Mouse (Mus musculus): ENCODE measurements around the gene 1700008O03Rik. TPM values are rescaled to one million over a fixed set of nuclear protein-coding genes. Genes with fewer than 3 reads are reported as not detected.

The 1700008O03Rik gene
- 0.48 and 0.99 TPM in 2 replicates for polyA plus RNA-seq (2015; fragmentation: Nextera tagmentation; extraction: Ambion mirVana)

- Histone ChIP-seq H3K9ac (peak within 1 kb of the TSS; percentile 46), H3K9me3 (no peaks in the 10 kb centered on the region), H3K27ac (no peak within 1 kb of the TSS), H3K4me3 (replicated peaks) (peak within 1 kb of the TSS; percentile 44), H3K27me3 (replicated peaks) (peaks cover 24% of the 10 kb centered on the region), H3K36me3 (no peaks in the 10 kb centered on the region), H3K4me2 (replicated peaks) (peak within 1 kb of the TSS; percentile 94), H3K4me1 (replicated peaks) (peaks cover 4% of the 10 kb centered on the region; the same call in 1 of the 2 replicates)
- 77% methylated on average over 12 of the region's 12 CpGs for WGBS
- no peak for ATAC-seq
Observed at GRCm38 (mm10) chr7:44385720-44386119, at the start of gene 1700008O03Rik. Gene 1700008O03Rik, minus strand, starts transcription at chr7:44385820.

GRCm38 (mm10) chr7:44434089-44434488 is 48.5 kb upstream of the 1700008O03Rik start:
- Histone ChIP-seq H3K9ac (no peak overlapping the region), H3K4me1 (replicated peaks) (0 out of 2 replicates have a peak, but pooled peaks cover 5% of the 10 kb centered on the region), H3K9me3 (no peaks in the 10 kb centered on the region), H3K36me3 (no peaks in the 10 kb centered on the region), H3K4me3 (replicated peaks) (no peak overlapping the region), H3K27me3 (replicated peaks) (peaks cover 48% of the 10 kb centered on the region), H3K27ac (no peak overlapping the region), H3K4me2 (replicated peaks) (no peak overlapping the region)
- no peak for ATAC-seq
- WGBS = 63% methylated on average over 9 of the region's 9 CpGs

- Histone ChIP-seq H3K4me2 (replicated peaks) (no peak overlapping the region), H3K27me3 (replicated peaks) (peaks cover 51% of the 10 kb centered on the region), H3K27ac (no peak overlapping the region), H3K9ac (no peak overlapping the region), H3K4me1 (replicated peaks) (0 out of 2 replicates have a peak, but pooled peaks cover 6% of the 10 kb centered on the region), H3K4me3 (replicated peaks) (no peak overlapping the region), H3K36me3 (no peaks in the 10 kb centered on the region), H3K9me3 (no peaks in the 10 kb centered on the region)
- peak; percentile 73 for ATAC-seq
- 4% methylated on average over 7 of the region's 7 CpGs for WGBS
Observed at GRCm38 (mm10) chr7:44433371-44433770, 47.8 kb upstream of the 1700008O03Rik start.

- 78% methylated on average over 6 of the region's 6 CpGs for WGBS
- H3K27me3 ChIP-seq (replicated peaks) = peaks cover 52% of the 10 kb centered on the region
- no peaks in the 10 kb centered on the region for H3K36me3 ChIP-seq
- no peak overlapping the region for H3K4me3 ChIP-seq (replicated peaks)
- no peak overlapping the region for H3K9ac ChIP-seq
- no peaks in the 10 kb centered on the region for H3K9me3 ChIP-seq
- H3K4me1 ChIP-seq (replicated peaks) = 0 out of 2 replicates have a peak, but pooled peaks cover 11% of the 10 kb centered on the region
- no peak overlapping the region for H3K4me2 ChIP-seq (replicated peaks)
- ATAC-seq = no peak
- no peak overlapping the region for H3K27ac ChIP-seq
Observed at GRCm38 (mm10) chr7:44432550-44432949, 46.9 kb upstream of the 1700008O03Rik start.

- Histone ChIP-seq H3K9ac (0 out of 2 replicates have a peak overlapping the region, but pooled peaks have one; percentile 26), H3K36me3 (no peaks in the 10 kb centered on the region), H3K27ac (no peak overlapping the region), H3K4me3 (replicated peaks) (peak overlapping the region; percentile 51), H3K4me1 (replicated peaks) (0 out of 2 replicates have a peak, but pooled peaks cover 11% of the 10 kb centered on the region), H3K9me3 (no peaks in the 10 kb centered on the region), H3K4me2 (replicated peaks) (peak overlapping the region; percentile 83), H3K27me3 (replicated peaks) (peaks cover 60% of the 10 kb centered on the region)
- 3% methylated on average over 30 of the region's 32 CpGs for WGBS
- no peak for ATAC-seq
Observed at GRCm38 (mm10) chr7:44429534-44430488, 44.2 kb upstream of the 1700008O03Rik start.

- 0 out of 2 replicates have a peak, but pooled peaks have one; percentile 26 for ATAC-seq
- WGBS = under 1% methylated on average over 43 of the region's 69 CpGs
- H3K9ac ChIP-seq = peak within 1 kb of the TSS; percentile 34; the same call in 1 of the 2 replicates
Observed at GRCm38 (mm10) chr7:44428968-44429521, 43.4 kb upstream of the 1700008O03Rik start, which contains the start of gene Lrrc4b. Gene Lrrc4b, plus strand, starts transcription at chr7:44429018.

GRCm38 (mm10) chr7:44428171-44428950 is 42.7 kb upstream of the 1700008O03Rik start:
- Histone ChIP-seq H3K9ac (no peak overlapping the region), H3K9me3 (no peaks in the 10 kb centered on the region), H3K4me3 (replicated peaks) (peak overlapping the region; percentile 51), H3K27me3 (replicated peaks) (peaks cover 60% of the 10 kb centered on the region), H3K36me3 (no peaks in the 10 kb centered on the region), H3K4me2 (replicated peaks) (peak overlapping the region; percentile 83), H3K27ac (no peak overlapping the region), H3K4me1 (replicated peaks) (0 out of 2 replicates have a peak, but pooled peaks cover 11% of the 10 kb centered on the region)
- under 1% methylated on average over 16 of the region's 38 CpGs for WGBS
- 0 out of 2 replicates have a peak, but pooled peaks have one; percentile 36 for ATAC-seq

More at GRCm38 (mm10) chr7:44428968-44429521, 43.4 kb upstream of the 1700008O03Rik start, which contains the start of gene Lrrc4b:
- peaks cover 60% of the 10 kb centered on the region for H3K27me3 ChIP-seq (replicated peaks)
- H3K27ac ChIP-seq = no peak within 1 kb of the TSS
- 0 out of 2 replicates have a peak, but pooled peaks cover 11% of the 10 kb centered on the region for H3K4me1 ChIP-seq (replicated peaks)
- no peaks in the 10 kb centered on the region for H3K9me3 ChIP-seq
- peak within 1 kb of the TSS; percentile 83 for H3K4me2 ChIP-seq (replicated peaks)
- no peaks in the 10 kb centered on the region for H3K36me3 ChIP-seq
- H3K4me3 ChIP-seq (replicated peaks) = peak within 1 kb of the TSS; percentile 51

GRCm38 (mm10) chr7:44427666-44428065 is 42.0 kb upstream of the 1700008O03Rik start:
- no peak overlapping the region for H3K9ac ChIP-seq
- H3K4me3 ChIP-seq (replicated peaks) = no peak overlapping the region
- H3K4me2 ChIP-seq (replicated peaks) = peak overlapping the region; percentile 83
- 10% methylated on average over 8 of the region's 8 CpGs for WGBS
- no peak for ATAC-seq
- no peaks in the 10 kb centered on the region for H3K36me3 ChIP-seq
- peaks cover 59% of the 10 kb centered on the region for H3K27me3 ChIP-seq (replicated peaks)
- 0 out of 2 replicates have a peak, but pooled peaks cover 11% of the 10 kb centered on the region for H3K4me1 ChIP-seq (replicated peaks)
- no peak overlapping the region for H3K27ac ChIP-seq
- H3K9me3 ChIP-seq = no peaks in the 10 kb centered on the region

GRCm38 (mm10) chr7:44413307-44413706 is 27.7 kb upstream of the 1700008O03Rik start:
- Histone ChIP-seq H3K36me3 (no peaks in the 10 kb centered on the region), H3K4me1 (replicated peaks) (no peaks in the 10 kb centered on the region), H3K27me3 (replicated peaks) (no peaks in the 10 kb centered on the region), H3K4me3 (replicated peaks) (no peak overlapping the region), H3K9me3 (no peaks in the 10 kb centered on the region), H3K27ac (no peak overlapping the region), H3K4me2 (replicated peaks) (no peak overlapping the region), H3K9ac (no peak overlapping the region)
- WGBS = 82% methylated on average over 6 of the region's 6 CpGs
- no peak for ATAC-seq

GRCm38 (mm10) chr7:44411144-44411543 is 25.5 kb upstream of the 1700008O03Rik start:
- no peak overlapping the region for H3K9ac ChIP-seq
- no peak overlapping the region for H3K4me3 ChIP-seq (replicated peaks)
- H3K4me1 ChIP-seq (replicated peaks) = no peaks in the 10 kb centered on the region
- 82% methylated on average over 4 of the region's 4 CpGs for WGBS
- no peak overlapping the region for H3K4me2 ChIP-seq (replicated peaks)
- H3K36me3 ChIP-seq = no peaks in the 10 kb centered on the region
- H3K9me3 ChIP-seq = no peaks in the 10 kb centered on the region
- no peak overlapping the region for H3K27ac ChIP-seq
- ATAC-seq = no peak
- no peaks in the 10 kb centered on the region for H3K27me3 ChIP-seq (replicated peaks)

- no peaks in the 10 kb centered on the region for H3K36me3 ChIP-seq
- WGBS = 3% methylated on average over 5 of the region's 5 CpGs
- no peaks in the 10 kb centered on the region for H3K9me3 ChIP-seq
- no peaks in the 10 kb centered on the region for H3K27me3 ChIP-seq (replicated peaks)
- ATAC-seq = no peak
- peak overlapping the region; percentile 58 for H3K4me2 ChIP-seq (replicated peaks)
- no peak overlapping the region for H3K9ac ChIP-seq
- H3K27ac ChIP-seq = no peak overlapping the region
- no peaks in the 10 kb centered on the region for H3K4me1 ChIP-seq (replicated peaks)
- H3K4me3 ChIP-seq (replicated peaks) = peak overlapping the region; percentile 19
Observed at GRCm38 (mm10) chr7:44406015-44406355, 20.4 kb upstream of the 1700008O03Rik start.
